Mouse (Mus musculus) hindbrain, embryonic 10.5 days (tissue): ENCODE measurements around the gene Mcam. TPM values are rescaled to one million over a fixed set of nuclear protein-coding genes. Genes with fewer than 3 reads are reported as not detected.

ENCODE experiments used
- DNase-seq: peaks from one replicate; pipeline ENCODE4 v3.0.0-alpha.2; 2017; ENCODE audit warnings: low spot score
- H3K27ac ChIP-seq: fragments of 300-500 bp; sonication (generic); 2 replicates; pipeline ENCODE4 v1.5.1; 2016; ENCODE audit warnings: mild to moderate bottlenecking, moderate library complexity
- H3K27me3 ChIP-seq: fragments of 300-500 bp; sonication (generic); 2 replicates; pipeline ENCODE4 v1.6.1; 2016; ENCODE audit warnings: mild to moderate bottlenecking; ENCODE audit not compliant: poor library complexity, insufficient read depth, severe bottlenecking
- H3K36me3 ChIP-seq: fragments of 300-500 bp; sonication (generic); 2 replicates; pipeline ENCODE4 v1.6.1; 2016; ENCODE audit warnings: mild to moderate bottlenecking, moderate library complexity
- H3K4me1 ChIP-seq: fragments of 300-500 bp; sonication (generic); replicated peaks from 2 replicates; pipeline ENCODE4 v1.6.1; 2016; ENCODE audit warnings: mild to moderate bottlenecking
- H3K4me3 ChIP-seq: fragments of 300-500 bp; sonication (generic); 2 replicates; pipeline ENCODE4 v1.5.1; 2016; ENCODE audit warnings: mild to moderate bottlenecking, moderate library complexity
- H3K9me3 ChIP-seq: fragments of 300-500 bp; sonication (generic); 2 replicates; pipeline ENCODE4 v1.6.1; 2016; ENCODE audit warnings: mild to moderate bottlenecking, moderate library complexity
- WGBS: fragments of 180-500 bp; shearing (Covaris S2); methylation state at CpG from one replicate; pipeline ENCODE4 v1.1.7; 2016; 5-methylcytosine and 5-hydroxymethylcytosine counted together
- polyA plus RNA-seq: library from polyadenylated mRNA; unstranded; fragments of >200 nt; fragmentation: Nextera tagmentation; extraction: Ambion mirVana; gene quantifications from 2 replicates; pipeline ENCODE4 v1.2.1, GENCODE M21; 2016

Mcam gene
- polyA plus RNA-seq, 1 experiment from 2014 or later, result 10.8 TPM

GRCm38 (mm10) chr9:44175556-44175955 is 41.3 kb downstream of the Mcam start:
- H3K36me3 ChIP-seq, result peaks cover 50% of the 10 kb centered on the region
- DNase-seq, result no peak
- no peak overlapping the region for H3K4me3 ChIP-seq
- no peak overlapping the region for H3K27ac ChIP-seq
- peaks cover 7% of the 10 kb centered on the region for H3K9me3 ChIP-seq
- WGBS, result 89% methylated on average over 6 of the region's 6 CpGs
- H3K27me3 ChIP-seq, result no peaks in the 10 kb centered on the region
- H3K4me1 ChIP-seq, result no peaks in the 10 kb centered on the region

DNA sequence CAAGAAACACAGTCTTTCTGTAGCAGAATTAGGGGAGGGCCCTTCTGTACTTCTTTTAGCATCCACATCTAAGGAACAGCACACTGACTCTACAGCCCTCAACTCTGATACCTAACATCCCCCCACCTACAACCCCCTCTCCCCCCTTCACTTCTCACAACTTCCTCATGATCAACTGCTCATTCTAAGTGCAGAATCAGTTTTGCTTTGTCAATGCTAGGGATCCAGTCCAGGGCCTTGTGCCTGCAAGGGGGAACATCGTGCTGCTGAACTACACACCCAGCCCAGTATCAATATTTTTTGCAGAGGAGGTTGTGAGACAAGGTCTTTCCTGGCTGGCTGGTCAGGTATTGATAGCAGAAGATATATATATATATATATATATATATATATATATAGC is 41.7 kb downstream of the Mcam start:
- H3K27ac ChIP-seq, result no peak overlapping the region
- H3K4me3 ChIP-seq, result no peak overlapping the region
- H3K27me3 ChIP-seq, result no peaks in the 10 kb centered on the region
- no peak for DNase-seq
- no peaks in the 10 kb centered on the region for H3K4me1 ChIP-seq
- peaks cover 49% of the 10 kb centered on the region for H3K36me3 ChIP-seq
- 98% methylated on average over 1 of the region's 1 CpGs for WGBS
- peaks cover 9% of the 10 kb centered on the region for H3K9me3 ChIP-seq

DNA sequence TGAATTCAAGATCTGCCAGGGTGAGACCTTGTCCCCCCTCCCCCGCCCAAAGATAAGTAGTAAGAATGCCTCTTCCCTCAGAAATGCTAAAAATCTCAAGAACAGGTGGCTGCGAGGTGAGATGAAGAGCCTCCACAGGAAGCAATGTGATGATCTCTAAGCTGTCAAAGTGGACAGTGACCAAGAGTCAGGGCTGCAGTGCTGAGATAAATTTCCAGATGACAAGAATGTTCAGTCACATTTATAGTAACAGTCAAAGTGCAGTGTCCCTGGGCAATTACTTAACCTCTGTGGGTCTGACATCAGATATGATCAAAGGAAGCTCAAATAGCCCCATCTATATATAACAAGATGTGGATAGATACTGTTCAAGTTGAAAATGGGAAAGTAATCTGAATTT is 43.1 kb downstream of the Mcam start:
- WGBS, result 87% methylated on average over 2 of the region's 2 CpGs
- Histone ChIP-seq H3K9me3 (peaks cover 9% of the 10 kb centered on the region), H3K27me3 (no peaks in the 10 kb centered on the region), H3K36me3 (peaks cover 36% of the 10 kb centered on the region), H3K27ac (no peak overlapping the region), H3K4me1 (no peaks in the 10 kb centered on the region), H3K4me3 (no peak overlapping the region)
- DNase-seq, result no peak

DNA sequence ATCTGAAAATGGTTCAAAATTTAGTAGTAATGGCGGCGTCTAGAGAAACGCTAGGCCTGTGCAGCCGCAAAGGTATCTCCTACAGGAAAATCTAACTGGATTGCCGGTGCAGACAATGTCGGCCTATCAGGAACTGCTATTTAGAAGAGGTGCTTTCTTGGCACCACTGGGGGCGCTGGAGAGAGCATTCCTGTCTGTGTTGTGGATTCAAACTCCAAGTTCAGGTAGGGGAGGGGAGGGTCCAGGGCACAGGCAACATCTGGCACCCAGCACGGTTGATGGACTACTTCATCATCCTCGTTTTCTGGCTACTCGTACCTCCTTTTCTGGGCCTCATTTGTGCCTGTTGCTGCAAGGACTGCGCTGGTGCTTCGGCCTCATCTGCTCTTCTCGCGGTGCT is 44.1 kb downstream of the Mcam start:
- Histone ChIP-seq H3K4me1 (no peaks in the 10 kb centered on the region), H3K9me3 (peaks cover 9% of the 10 kb centered on the region), H3K4me3 (no peak overlapping the region), H3K27ac (no peak overlapping the region), H3K36me3 (peaks cover 27% of the 10 kb centered on the region), H3K27me3 (no peaks in the 10 kb centered on the region)
- peak; percentile 10 for DNase-seq
- WGBS, result 88% methylated on average over 14 of the region's 14 CpGs

DNA sequence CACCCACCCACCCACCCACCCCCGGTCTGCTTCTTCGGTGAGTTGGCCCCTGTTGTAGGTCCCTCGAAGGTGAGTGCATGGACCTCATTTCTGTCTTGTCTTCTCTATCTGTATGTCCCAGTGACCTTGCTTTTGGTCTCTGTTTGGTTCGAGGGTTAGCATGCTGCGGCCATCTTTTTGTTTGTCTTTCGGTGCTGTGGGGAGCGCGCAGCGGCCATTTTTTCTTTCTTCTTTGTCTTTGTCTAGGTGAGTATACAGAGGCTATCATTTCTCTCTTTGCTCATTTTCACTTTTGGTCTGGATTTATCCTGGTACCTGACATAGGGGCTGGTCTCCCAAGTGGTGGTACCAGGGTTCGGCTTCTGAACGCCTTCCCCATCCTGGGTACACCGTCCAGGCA is 44.5 kb downstream of the Mcam start:
- H3K27me3 ChIP-seq, result no peaks in the 10 kb centered on the region
- no peaks in the 10 kb centered on the region for H3K4me1 ChIP-seq
- peaks cover 9% of the 10 kb centered on the region for H3K9me3 ChIP-seq
- peaks cover 27% of the 10 kb centered on the region for H3K36me3 ChIP-seq
- WGBS, result 96% methylated on average over 12 of the region's 12 CpGs
- no peak overlapping the region for H3K4me3 ChIP-seq
- no peak for DNase-seq
- no peak overlapping the region for H3K27ac ChIP-seq

DNA sequence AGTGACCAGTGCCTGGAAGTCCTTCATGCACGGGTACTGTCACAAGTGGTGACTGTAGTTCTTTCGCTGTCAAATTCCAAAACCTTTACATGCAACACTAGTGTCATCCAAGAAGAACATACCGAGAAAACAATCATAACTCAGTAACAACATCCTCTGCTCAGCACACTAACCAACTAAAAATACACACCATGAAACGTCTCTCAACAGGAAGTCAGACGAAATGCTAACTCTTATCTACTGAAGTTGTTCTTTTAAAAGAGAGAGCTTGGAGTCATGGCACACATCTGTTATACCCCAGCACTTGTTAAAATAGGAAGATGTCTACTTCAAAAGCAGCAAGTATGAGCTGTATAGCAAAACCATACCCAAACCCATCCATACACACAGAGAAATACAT is 47.3 kb downstream of the Mcam start:
- H3K27ac ChIP-seq, result no peak overlapping the region
- H3K36me3 ChIP-seq, result peaks cover 27% of the 10 kb centered on the region
- peaks cover 9% of the 10 kb centered on the region for H3K9me3 ChIP-seq
- H3K4me3 ChIP-seq, result no peak overlapping the region
- no peak for DNase-seq
- H3K4me1 ChIP-seq, result 0 out of 2 replicates have a peak, but pooled peaks cover 4% of the 10 kb centered on the region
- WGBS, result 93% methylated on average over 5 of the region's 5 CpGs
- no peaks in the 10 kb centered on the region for H3K27me3 ChIP-seq

DNA sequence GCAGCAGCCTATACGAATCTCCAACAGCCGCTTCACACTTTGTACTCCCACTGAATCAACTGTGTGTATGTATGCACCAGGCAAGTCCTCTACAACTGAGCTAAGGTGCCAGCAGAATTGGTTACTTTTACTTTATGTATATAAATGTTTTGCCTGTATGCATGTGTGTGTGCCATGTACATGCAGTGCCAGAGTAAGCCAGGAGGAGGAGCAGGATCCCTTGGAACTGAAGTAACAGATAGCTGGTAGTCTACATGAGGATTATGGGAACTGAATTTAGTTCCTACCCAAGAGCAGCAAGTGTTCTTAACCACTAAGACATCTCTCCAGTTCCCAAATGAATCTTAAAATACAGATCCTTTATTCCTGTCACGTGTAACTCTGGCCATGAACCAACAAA is 48.0 kb downstream of the Mcam start:
- Histone ChIP-seq H3K4me1 (0 out of 2 replicates have a peak, but pooled peaks cover 4% of the 10 kb centered on the region), H3K4me3 (no peak overlapping the region), H3K36me3 (peaks cover 27% of the 10 kb centered on the region), H3K27me3 (no peaks in the 10 kb centered on the region), H3K9me3 (peaks cover 9% of the 10 kb centered on the region), H3K27ac (no peak overlapping the region)
- no peak for DNase-seq
- WGBS, result 95% methylated on average over 3 of the region's 3 CpGs

DNA sequence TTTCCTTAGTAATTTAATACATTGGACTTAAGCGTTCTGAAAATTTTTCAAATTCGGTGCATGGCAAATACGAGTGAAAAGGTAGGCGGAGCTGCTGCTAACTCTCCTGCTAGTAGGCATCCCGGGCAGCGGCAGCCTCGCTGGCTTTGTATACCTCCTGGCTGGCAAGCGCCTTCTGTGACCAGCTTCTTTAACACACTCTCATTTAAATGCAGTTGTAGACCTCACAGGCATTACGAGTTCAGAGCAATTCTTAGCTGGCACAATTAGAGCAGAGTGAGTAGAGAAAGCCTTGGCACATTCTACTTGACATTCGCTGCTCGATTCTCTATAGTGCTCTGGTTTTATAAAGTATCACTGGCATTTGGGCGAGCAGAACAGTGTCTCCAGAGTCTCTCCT is 54.0 kb downstream of the Mcam start:
- DNase-seq, result no peak
- 84% methylated on average over 12 of the region's 12 CpGs for WGBS

GRCm38 (mm10) chr9:44191166-44191565 is 56.9 kb downstream of the Mcam start:
- Histone ChIP-seq H3K36me3 (peaks cover 17% of the 10 kb centered on the region), H3K4me3 (no peak overlapping the region), H3K4me1 (no peaks in the 10 kb centered on the region), H3K9me3 (no peaks in the 10 kb centered on the region), H3K27ac (no peak overlapping the region), H3K27me3 (no peaks in the 10 kb centered on the region)
- DNase-seq, result no peak
- WGBS, result 87% methylated on average over 3 of the region's 3 CpGs

More for the DNA sequence above, 54.0 kb downstream of the Mcam start:
- no peaks in the 10 kb centered on the region for H3K9me3 ChIP-seq
- 0 out of 2 replicates have a peak, but pooled peaks cover 4% of the 10 kb centered on the region for H3K4me1 ChIP-seq
- H3K4me3 ChIP-seq, result no peak overlapping the region
- H3K27ac ChIP-seq, result no peak overlapping the region
- no peaks in the 10 kb centered on the region for H3K27me3 ChIP-seq
- H3K36me3 ChIP-seq, result no peaks in the 10 kb centered on the region; the same call in 1 of the 2 replicates

GRCm38 (mm10) chr9:44192312-44192711 is 58.0 kb downstream of the Mcam start:
- Histone ChIP-seq H3K9me3 (no peaks in the 10 kb centered on the region), H3K4me3 (no peak overlapping the region), H3K4me1 (no peaks in the 10 kb centered on the region), H3K27me3 (no peaks in the 10 kb centered on the region), H3K27ac (no peak overlapping the region), H3K36me3 (peaks cover 28% of the 10 kb centered on the region)
- DNase-seq, result no peak
- 93% methylated on average over 3 of the region's 3 CpGs for WGBS

Other genes starting within 250 kb of the Mcam start
- gene Thy1, start 91.1 kb upstream of the Mcam start, polyA plus RNA-seq, result 0.14 TPM in 1 of 2 replicates, not detected in the other
- 13.5 and 14.3 TPM in 2 replicates for gene Usp2, start 67.4 kb upstream of the Mcam start, polyA plus RNA-seq
- 0.14 and 0.30 TPM in 2 replicates for gene Mfrp, start 32.7 kb upstream of the Mcam start, polyA plus RNA-seq
- gene C1qtnf5, start 27.2 kb upstream of the Mcam start, polyA plus RNA-seq, result 0.31 and 1.1 TPM in 2 replicates
- 0.22 and 0.75 TPM in 2 replicates for gene Gm49380, start 21.0 kb upstream of the Mcam start, polyA plus RNA-seq
- 75.6 and 76.9 TPM in 2 replicates for gene Rnf26, start 21.0 kb upstream of the Mcam start, polyA plus RNA-seq
- 21.1 and 22.8 TPM in 2 replicates for gene Cbl, start 99.6 kb downstream of the Mcam start, polyA plus RNA-seq
- gene Ccdc153, start 106.2 kb downstream of the Mcam start, polyA plus RNA-seq, result not detected in 2 replicates
- 0.14 TPM in 1 of 2 replicates, not detected in the other for gene Pdzd3, start 117.0 kb downstream of the Mcam start, polyA plus RNA-seq
- 2.4 and 3.3 TPM in 2 replicates for gene Nlrx1, start 134.1 kb downstream of the Mcam start, polyA plus RNA-seq
- 4.3 and 7.2 TPM in 2 replicates for gene Abcg4, start 154.1 kb downstream of the Mcam start, polyA plus RNA-seq
- 30.0 and 30.7 TPM in 2 replicates for gene Hinfp, start 171.2 kb downstream of the Mcam start, polyA plus RNA-seq
- 9.8 and 17.5 TPM in 2 replicates for gene C2cd2l, start 185.8 kb downstream of the Mcam start, polyA plus RNA-seq
- 46.2 and 46.7 TPM in 2 replicates for gene Dpagt1, start 191.6 kb downstream of the Mcam start, polyA plus RNA-seq
- gene H2afx, start 200.2 kb downstream of the Mcam start, polyA plus RNA-seq, result 548 and 554 TPM in 2 replicates
- gene Hmbs, start 209.8 kb downstream of the Mcam start, polyA plus RNA-seq, result 155 and 184 TPM in 2 replicates
- gene Vps11, start 227.2 kb downstream of the Mcam start, polyA plus RNA-seq, result 30.9 and 34.8 TPM in 2 replicates
- gene Hyou1, start 245.0 kb downstream of the Mcam start, polyA plus RNA-seq, result 35.8 and 39.4 TPM in 2 replicates